Mouse (Mus musculus): ENCODE measurements at regions not wholly inside any gene's neighbourhood (a gene's known extent, or its start where the extent isn't known, plus 50 kb on each side); places are given as distances from the start of the nearest gene placed in this dataset.
A peak's percentile ranks its signal among the peaks of the same experiment; 100 is the strongest.

GRCm38 (mm10) chr7:37376207-37376606 lies 397.2 kb downstream of the Zfp536 start:
- DNase-seq (ENCODE audit: low read depth, low spot score) = no peak

- no peak for DNase-seq (ENCODE audit: low read depth, low spot score)
Observed at GRCm38 (mm10) chr7:37377889-37378521, 395.4 kb downstream of the Zfp536 start.

- DNase-seq (ENCODE audit: low read depth, low spot score) = peak; percentile 59
Observed at GRCm38 (mm10) chr7:37387871-37388270, 385.6 kb downstream of the Zfp536 start.

GRCm38 (mm10) chr7:37388843-37389702 lies 384.4 kb downstream of the Zfp536 start:
- DNase-seq (ENCODE audit: low read depth, low spot score) = peak; percentile 91

GRCm38 (mm10) chr7:37389703-37390087 lies 383.7 kb downstream of the Zfp536 start:
- DNase-seq (ENCODE audit: low read depth, low spot score) = peak; percentile 64

- DNase-seq (ENCODE audit: low read depth, low spot score) = no peak
Observed at GRCm38 (mm10) chr7:37390271-37390670, 383.2 kb downstream of the Zfp536 start.

- no peak for DNase-seq (ENCODE audit: low read depth, low spot score)
Observed at GRCm38 (mm10) chr7:37392122-37392521, 381.3 kb downstream of the Zfp536 start.

GRCm38 (mm10) chr7:37392604-37393003 lies 380.8 kb downstream of the Zfp536 start:
- DNase-seq (ENCODE audit: low read depth, low spot score) = peak; percentile 93

- DNase-seq (ENCODE audit: low read depth, low spot score) = peak; percentile 74
Observed at GRCm38 (mm10) chr7:37393071-37393470, 380.4 kb downstream of the Zfp536 start.

- DNase-seq (ENCODE audit: low read depth, low spot score) = peak; percentile 61
Observed at GRCm38 (mm10) chr7:37394965-37395426, 378.4 kb downstream of the Zfp536 start.

- DNase-seq (ENCODE audit: low read depth, low spot score) = peak; percentile 51
Observed at GRCm38 (mm10) chr7:37395881-37396513, 377.4 kb downstream of the Zfp536 start.

- DNase-seq (ENCODE audit: low read depth, low spot score) = peak; percentile 24
Observed at GRCm38 (mm10) chr7:37403483-37403882, 370.0 kb downstream of the Zfp536 start.

GRCm38 (mm10) chr7:37413350-37413749 lies 360.1 kb downstream of the Zfp536 start:
- no peak for DNase-seq (ENCODE audit: low read depth, low spot score)

GRCm38 (mm10) chr7:37421704-37422103 lies 351.7 kb downstream of the Zfp536 start:
- DNase-seq (ENCODE audit: low read depth, low spot score) = peak; percentile 28
